Mouse (Mus musculus): ENCODE measurements around the gene Tomm40l. TPM values are rescaled to one million over a fixed set of nuclear protein-coding genes. Genes with fewer than 3 reads are reported as not detected.

The Tomm40l gene
- 10 to 100 TPM; 29.9 to 43.7 TPM for polyA plus RNA-seq (2017; shearing (Covaris generic))

GRCm38 (mm10) chr1:171222238-171223155 lies at the start of gene Tomm40l:
Tomm40l (minus strand) TSS chr1:171222514.

GRCm38 (mm10) chr1:171269848-171270572 lies 47.7 kb upstream of the Tomm40l start, which contains the start of gene B4galt3:
B4galt3 (plus strand) TSS chr1:171270328.

DNA sequence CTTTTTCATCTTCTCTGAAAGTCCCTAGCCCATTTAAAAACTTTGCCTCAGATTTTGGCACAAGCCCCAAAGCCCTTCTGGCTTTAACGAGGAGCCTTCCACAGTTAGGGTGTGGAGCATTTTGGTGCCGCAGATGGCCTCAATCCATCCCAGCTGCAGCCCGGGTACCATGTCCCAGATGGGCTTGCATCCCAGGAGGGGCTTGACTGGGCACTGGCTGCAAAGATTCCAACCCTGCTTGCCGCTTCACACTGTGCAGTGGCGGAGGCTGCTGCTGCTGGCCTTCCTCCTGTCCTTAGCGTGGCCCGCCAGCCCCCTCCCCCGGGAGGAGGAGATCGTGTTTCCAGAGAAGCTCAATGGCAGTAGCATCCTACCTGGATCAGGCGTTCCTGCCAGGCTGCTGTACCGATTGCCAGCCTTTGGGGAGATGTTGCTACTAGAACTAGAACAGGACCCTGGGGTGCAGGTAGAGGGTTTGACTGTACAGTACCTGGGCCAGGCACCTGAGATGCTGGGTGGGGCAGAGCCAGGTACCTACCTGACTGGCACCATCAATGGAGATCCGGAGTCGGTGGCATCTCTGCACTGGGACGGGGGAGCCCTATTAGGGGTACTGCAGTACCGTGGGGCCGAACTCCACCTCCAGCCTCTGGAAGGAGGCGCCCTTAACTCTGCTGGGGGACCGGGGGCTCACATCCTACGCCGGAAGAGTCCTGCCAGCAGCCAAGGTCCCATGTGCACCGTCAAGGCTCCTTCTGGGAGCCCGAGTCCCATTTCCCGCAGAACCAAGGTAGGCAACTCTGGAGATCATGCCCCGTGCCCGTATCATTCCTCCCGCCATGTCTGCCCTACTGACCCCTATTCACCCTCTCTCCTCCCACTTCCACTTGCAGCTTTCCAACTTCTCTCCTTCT lies 28.6 kb upstream of the Tomm40l start, which contains the start of gene Ndufs2:
Gene Ndufs2 (minus strand): TSS at position 709 of the 914 bp plus-strand sequence.

GRCm38 (mm10) chr1:171249913-171250600 lies 27.7 kb upstream of the Tomm40l start, which contains the start of gene Adamts4:
Adamts4 (plus strand) TSS chr1:171250421.

DNA sequence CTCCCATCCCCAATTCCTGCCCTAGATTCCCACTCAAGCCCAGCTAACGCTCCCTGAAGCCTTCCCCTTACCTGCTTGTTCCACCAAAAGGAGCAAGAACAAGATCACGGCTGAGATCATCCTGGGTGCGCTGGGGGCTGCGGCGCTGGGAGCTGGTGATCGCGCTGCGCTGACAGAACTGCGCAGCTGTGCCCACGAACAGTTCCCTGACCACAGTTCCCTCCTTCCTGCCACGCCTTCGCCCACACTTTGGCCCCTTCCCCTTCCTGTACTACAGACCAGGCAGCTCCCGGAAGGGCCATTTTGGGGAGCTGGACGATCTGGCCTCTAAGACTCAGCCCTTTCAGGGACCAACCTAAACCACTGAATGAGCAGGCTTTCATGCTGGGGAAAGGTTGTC lies 11.8 kb upstream of the Tomm40l start, which contains the start of gene Fcer1g:
Gene Fcer1g (minus strand): TSS at position 240 of the 400 bp plus-strand sequence.

DNA sequence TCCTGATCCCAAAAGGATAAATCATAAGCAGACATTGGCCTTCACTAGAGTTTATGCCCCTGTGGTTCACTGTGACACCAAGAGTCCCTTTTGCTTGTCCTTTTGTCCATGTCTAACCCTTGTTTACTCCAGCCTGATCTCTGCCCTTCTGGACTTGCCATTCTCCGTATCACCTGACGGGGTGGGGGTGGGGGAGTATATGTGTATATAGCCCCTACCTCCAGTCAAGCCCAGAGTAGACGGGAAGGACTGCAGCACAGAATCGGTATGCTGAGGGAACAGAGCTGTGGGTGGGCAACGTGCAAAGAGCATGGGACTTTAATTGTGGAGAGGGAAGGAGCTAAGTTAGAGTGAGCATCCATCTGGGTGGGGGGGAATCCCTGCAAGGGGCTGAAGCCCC lies 2.5 kb upstream of the Tomm40l start, which contains the start of gene Apoa2:
Gene Apoa2 (plus strand): TSS at position 198 of the 400 bp plus-strand sequence.

GRCm38 (mm10) chr1:171213801-171214496 lies 8.4 kb downstream of the Tomm40l start, which contains the start of gene Nr1i3:
Nr1i3 (plus strand) TSS chr1:171213970.

DNA sequence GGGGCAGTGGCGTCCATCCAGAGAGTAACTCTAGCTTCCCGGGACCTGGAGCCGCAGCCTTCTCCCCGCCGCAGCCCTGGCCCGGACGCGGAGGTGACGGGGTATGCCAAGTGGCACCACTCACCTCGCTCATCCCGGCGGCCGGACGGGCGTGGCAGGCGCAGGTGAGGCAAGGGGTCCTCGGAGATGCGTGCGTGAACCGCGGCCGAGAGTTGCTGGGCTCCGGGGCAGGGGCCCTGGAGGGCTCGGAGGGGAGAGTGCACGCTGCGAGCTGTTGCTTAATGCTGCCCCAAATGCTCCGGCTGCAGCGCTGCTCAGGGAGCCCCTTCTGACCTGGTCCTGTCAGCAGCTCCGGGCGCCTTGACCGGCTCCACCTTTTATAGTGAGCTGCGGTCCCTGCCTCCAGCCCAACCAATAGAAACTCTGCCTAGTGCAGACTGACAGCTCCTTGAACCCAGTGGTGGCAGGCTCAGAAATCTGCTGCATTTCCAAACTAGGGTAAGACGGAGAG lies 26.4 kb downstream of the Tomm40l start, which contains the start of gene Pcp4l1:
Gene Pcp4l1 (minus strand): TSS at position 382 of the 511 bp plus-strand sequence.

Other genes starting within 250 kb of the Tomm40l start
- gene Fcgr2b, start 246.0 kb downstream of the Tomm40l start, polyA plus RNA-seq (2017; shearing (Covaris generic)), result 1 to 10 TPM; 1.5 to 4.3 TPM
- 1 to 10 TPM in 1 of 2 experiments, under 1 TPM in 1; 0.17 to 2.2 TPM for gene Fcgr4, start 203.6 kb downstream of the Tomm40l start, polyA plus RNA-seq (2017; shearing (Covaris generic))
- gene Fcgr3, start 157.6 kb downstream of the Tomm40l start, polyA plus RNA-seq (2017; shearing (Covaris generic)), result 1 to 10 TPM in 1 of 2 experiments, under 1 TPM in 1; 0.36 to 4.0 TPM
- gene Cfap126, start 108.6 kb downstream of the Tomm40l start, polyA plus RNA-seq (2017; shearing (Covaris generic)), result 1 to 10 TPM in 1 of 2 experiments, not detected in 1; 3.6 TPM
- 100 to 1,000 TPM; 156 to 158 TPM for gene Sdhc, start 71.9 kb downstream of the Tomm40l start, polyA plus RNA-seq (2017; shearing (Covaris generic))
- under 1 TPM in 1 of 2 experiments, not detected in 1; 0.36 TPM for gene Mpz, start 71.8 kb downstream of the Tomm40l start, polyA plus RNA-seq (2017; shearing (Covaris generic))
- under 1 TPM in 1 of 2 experiments, not detected in 1; 0.17 TPM for gene Pcp4l1, start 26.2 kb downstream of the Tomm40l start, polyA plus RNA-seq (2017; shearing (Covaris generic))
- gene Nr1i3, start 8.5 kb downstream of the Tomm40l start, polyA plus RNA-seq (2017; shearing (Covaris generic)), result 1 to 10 TPM in 1 of 2 experiments, under 1 TPM in 1; 0.27 to 1.2 TPM
- not detected for gene Apoa2, start 2.5 kb upstream of the Tomm40l start, polyA plus RNA-seq (2017; shearing (Covaris generic))
- gene Fcer1g, start 11.9 kb upstream of the Tomm40l start, polyA plus RNA-seq (2017; shearing (Covaris generic)), result 10 to 100 TPM in 1 of 2 experiments, 1 to 10 TPM in 1; 3.4 to 15.4 TPM
- 1 to 10 TPM in 1 of 2 experiments, not detected in 1; 1.3 TPM for gene Adamts4, start 27.9 kb upstream of the Tomm40l start, polyA plus RNA-seq (2017; shearing (Covaris generic))
- gene Ndufs2, start 28.9 kb upstream of the Tomm40l start, polyA plus RNA-seq (2017; shearing (Covaris generic)), result 100 to 1,000 TPM; 174 to 195 TPM
- 10 to 100 TPM; 39.8 to 41.4 TPM for gene B4galt3, start 47.8 kb upstream of the Tomm40l start, polyA plus RNA-seq (2017; shearing (Covaris generic))
- 10 to 100 TPM; 63.5 to 98.8 TPM for gene Ppox, start 58.7 kb upstream of the Tomm40l start, polyA plus RNA-seq (2017; shearing (Covaris generic))
- gene Usp21, start 65.5 kb upstream of the Tomm40l start, polyA plus RNA-seq (2017; shearing (Covaris generic)), result 10 to 100 TPM; 58.7 to 64.2 TPM
- gene Ufc1, start 72.5 kb upstream of the Tomm40l start, polyA plus RNA-seq (2017; shearing (Covaris generic)), result 10 to 100 TPM; 64.4 to 71.1 TPM
- 10 to 100 TPM; 42.6 to 52.0 TPM for gene Dedd, start 106.6 kb upstream of the Tomm40l start, polyA plus RNA-seq (2017; shearing (Covaris generic))
- gene Nit1, start 123.1 kb upstream of the Tomm40l start, polyA plus RNA-seq (2017; shearing (Covaris generic)), result 10 to 100 TPM; 42.0 to 43.2 TPM
- 100 to 1,000 TPM in 1 of 2 experiments, 10 to 100 TPM in 1; 80.8 to 111 TPM for gene Pfdn2, start 123.2 kb upstream of the Tomm40l start, polyA plus RNA-seq (2017; shearing (Covaris generic))
- not detected for gene Klhdc9, start 138.3 kb upstream of the Tomm40l start, polyA plus RNA-seq (2017; shearing (Covaris generic))
- 1 to 10 TPM in 1 of 2 experiments, under 1 TPM in 1; 0.29 to 1.4 TPM for gene Nectin4, start 147.6 kb upstream of the Tomm40l start, polyA plus RNA-seq (2017; shearing (Covaris generic))
- 100 to 1,000 TPM; 170 to 197 TPM for gene Arhgap30, start 166.4 kb upstream of the Tomm40l start, polyA plus RNA-seq (2017; shearing (Covaris generic))
- 10 to 100 TPM; 72.9 to 77.0 TPM for gene Usf1, start 188.8 kb upstream of the Tomm40l start, polyA plus RNA-seq (2017; shearing (Covaris generic))
- 1 to 10 TPM; 2.6 to 3.1 TPM for gene Tstd1, start 196.4 kb upstream of the Tomm40l start, polyA plus RNA-seq (2017; shearing (Covaris generic))
- gene F11r, start 215.0 kb upstream of the Tomm40l start, polyA plus RNA-seq (2017; shearing (Covaris generic)), result 1 to 10 TPM in 1 of 2 experiments, not detected in 1; 1.8 TPM

All from inflammation-experienced regulatory T-cells (primary cell).